Mouse (Mus musculus) left cerebral cortex, postnatal 4 days (tissue): Measurements from ENCODE around the gene Apobec2. TPM values are rescaled to one million over a fixed set of nuclear protein-coding genes. Genes with fewer than 3 reads are reported as not detected.

Experiments
- DNase-seq: peaks from one replicate; pipeline ENCODE4 v3.0.0-alpha.2; 2022
- intact Hi-C: fragments of 180-260 bp; cut with DNase I; formaldehyde crosslinking; loops from one replicate; pipeline ENCODE4 v1.15.1; 2025
- total RNA-seq, 2 experiments: library from RNA; stranded (reverse); gene quantifications; 2 replicates each; pipeline ENCODE4 v1.2.3; 2021

Apobec2 gene
- total RNA-seq, 2 experiments from 2014 or later, result 0.58 TPM; not detected in 1

- intact Hi-C loops, result no loop called here
- DNase-seq, result no peak
Measured at GRCm38 (mm10) chr17:48442745-48443457, 10.2 kb upstream of the Apobec2 start.

- intact Hi-C loops, result no loop called here
- DNase-seq, result no peak
Measured at GRCm38 (mm10) chr17:48437421-48437911, 4.7 kb upstream of the Apobec2 start.

GRCm38 (mm10) chr17:48436487-48436886 is 3.8 kb upstream of the Apobec2 start:
- intact Hi-C loops, result no loop called here
- DNase-seq, result no peak

- DNase-seq, result no peak
- intact Hi-C loops, result no loop called here
Measured at GRCm38 (mm10) chr17:48434479-48434878, 1.7 kb upstream of the Apobec2 start.

- intact Hi-C loops, result no loop called here
- no peak for DNase-seq
Measured at GRCm38 (mm10) chr17:48433689-48434330, 1.1 kb upstream of the Apobec2 start.

GRCm38 (mm10) chr17:48433006-48433655 is 401 bp upstream of the Apobec2 start:
- intact Hi-C loops, result no loop called here
- peak; percentile 65 for DNase-seq

- DNase-seq, result no peak
- intact Hi-C loops, result no loop called here
Measured at GRCm38 (mm10) chr17:48431054-48431453, 1.7 kb downstream of the Apobec2 start.

- intact Hi-C loops, result no loop called here
- no peak for DNase-seq
Measured at GRCm38 (mm10) chr17:48430394-48430793, 2.3 kb downstream of the Apobec2 start.

- no peak for DNase-seq
- intact Hi-C loops, result no loop called here
Measured at GRCm38 (mm10) chr17:48427852-48428530, 4.7 kb downstream of the Apobec2 start.

GRCm38 (mm10) chr17:48426991-48427750 is 5.6 kb downstream of the Apobec2 start:
- intact Hi-C loops, result no loop called here
- no peak for DNase-seq

GRCm38 (mm10) chr17:48425823-48426612 is 6.7 kb downstream of the Apobec2 start:
- intact Hi-C loops, result no loop called here
- DNase-seq, result no peak

GRCm38 (mm10) chr17:48424237-48424636 is 8.5 kb downstream of the Apobec2 start:
- intact Hi-C loops, result no loop called here
- DNase-seq, result no peak

GRCm38 (mm10) chr17:48419571-48419970 is 13.2 kb downstream of the Apobec2 start:
- intact Hi-C loops, result no loop called here
- no peak for DNase-seq

GRCm38 (mm10) chr17:48418781-48419180 is 13.9 kb downstream of the Apobec2 start:
- no peak for DNase-seq
- intact Hi-C loops, result no loop called here

GRCm38 (mm10) chr17:48418174-48418573 is 14.6 kb downstream of the Apobec2 start:
- intact Hi-C loops, result no loop called here
- no peak for DNase-seq

- no peak for DNase-seq
- intact Hi-C loops, result no loop called here
Measured at GRCm38 (mm10) chr17:48417521-48417920, 15.2 kb downstream of the Apobec2 start.

GRCm38 (mm10) chr17:48416425-48417195 is 16.1 kb downstream of the Apobec2 start:
- intact Hi-C loops, result no loop called here
- DNase-seq, result peak; percentile 75

- intact Hi-C loops, result no loop called here
- peak; percentile 40 for DNase-seq
Measured at GRCm38 (mm10) chr17:48416011-48416410, 16.7 kb downstream of the Apobec2 start.

- intact Hi-C loops, result no loop called here
- DNase-seq, result no peak
Measured at GRCm38 (mm10) chr17:48411241-48411640, 21.5 kb downstream of the Apobec2 start.
